Mouse (Mus musculus): ENCODE results near the gene Tmprss3. TPM values are rescaled to one million over a fixed set of nuclear protein-coding genes. Genes with fewer than 3 reads are reported as not detected.

The Tmprss3 gene
- polyA plus RNA-seq, 1 experiment = 0.04 TPM

- Histone ChIP-seq H3K4me1 (ENCODE audit: control insufficient read depth, insufficient read depth, low read length) (no peaks in the 10 kb centered on the region), H3K27me3 (ENCODE audit: control insufficient read depth, insufficient read depth, low read length) (no peaks in the 10 kb centered on the region), H3K4me3 (ENCODE audit: control insufficient read depth, low read depth, low read length) (no peak overlapping the region), H3K36me3 (ENCODE audit: control insufficient read depth, insufficient read depth, low read length) (no peaks in the 10 kb centered on the region), H3K27ac (ENCODE audit: control insufficient read depth, insufficient read depth, low read depth, low read length) (no peak overlapping the region)
- TF ChIP-seq POLR2A (IDR thresholded peaks at IDR 0.05; ENCODE audit: control insufficient read depth, low read depth, low read length) (no peak), CTCF (IDR thresholded peaks at IDR 0.05; ENCODE audit: control insufficient read depth, insufficient read depth, insufficient replicate concordance, low read depth, low read length) (no peak)
These were observed 45.0 kb downstream of the Tmprss3 start for GRCm38 (mm10) chr17:31153785-31154184.

- H3K36me3 ChIP-seq (ENCODE audit: control insufficient read depth, insufficient read depth, low read length) = no peaks in the 10 kb centered on the region
- no peaks in the 10 kb centered on the region for H3K27me3 ChIP-seq (ENCODE audit: control insufficient read depth, insufficient read depth, low read length)
- H3K4me3 ChIP-seq (ENCODE audit: control insufficient read depth, low read depth, low read length) = no peak overlapping the region
- H3K27ac ChIP-seq (ENCODE audit: control insufficient read depth, insufficient read depth, low read depth, low read length) = no peak overlapping the region
- TF ChIP-seq POLR2A (IDR thresholded peaks at IDR 0.05; ENCODE audit: control insufficient read depth, low read depth, low read length) = no peak
- TF ChIP-seq CTCF (IDR thresholded peaks at IDR 0.05; ENCODE audit: control insufficient read depth, insufficient read depth, insufficient replicate concordance, low read depth, low read length) = no peak
- H3K4me1 ChIP-seq (ENCODE audit: control insufficient read depth, insufficient read depth, low read length) = no peaks in the 10 kb centered on the region
These were observed 45.7 kb downstream of the Tmprss3 start for GRCm38 (mm10) chr17:31152966-31153499.

GRCm38 (mm10) chr17:31152512-31152911 is 46.3 kb downstream of the Tmprss3 start:
- Histone ChIP-seq H3K4me3 (ENCODE audit: control insufficient read depth, low read depth, low read length) (no peak overlapping the region), H3K27ac (ENCODE audit: control insufficient read depth, insufficient read depth, low read depth, low read length) (no peak overlapping the region), H3K27me3 (ENCODE audit: control insufficient read depth, insufficient read depth, low read length) (no peaks in the 10 kb centered on the region), H3K4me1 (ENCODE audit: control insufficient read depth, insufficient read depth, low read length) (no peaks in the 10 kb centered on the region), H3K36me3 (ENCODE audit: control insufficient read depth, insufficient read depth, low read length) (no peaks in the 10 kb centered on the region)
- TF ChIP-seq POLR2A (IDR thresholded peaks at IDR 0.05; ENCODE audit: control insufficient read depth, low read depth, low read length) (no peak), CTCF (IDR thresholded peaks at IDR 0.05; ENCODE audit: control insufficient read depth, insufficient read depth, insufficient replicate concordance, low read depth, low read length) (no peak)

DNA sequence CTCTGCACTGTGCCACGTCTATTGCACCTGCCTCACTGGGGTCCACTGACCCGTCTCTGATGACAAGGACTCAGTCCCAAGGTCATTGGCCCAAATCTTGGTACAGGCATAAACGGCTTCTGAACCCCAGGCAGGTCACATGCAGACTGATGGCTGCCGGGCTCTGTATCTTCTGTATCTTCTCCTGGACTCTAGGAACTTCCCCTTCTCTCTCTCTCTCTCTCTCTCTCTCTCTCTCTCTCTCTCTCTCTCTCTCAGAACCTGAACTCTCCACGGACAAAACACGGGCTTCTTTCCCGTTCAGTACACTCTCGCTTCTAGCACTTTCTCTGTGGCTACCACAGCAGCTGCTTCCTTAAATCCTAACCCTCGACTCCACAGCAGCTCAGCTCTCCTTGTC is 52.8 kb downstream of the Tmprss3 start:
- no peaks in the 10 kb centered on the region for H3K36me3 ChIP-seq (ENCODE audit: control insufficient read depth, insufficient read depth, low read length)
- H3K27ac ChIP-seq (ENCODE audit: control insufficient read depth, insufficient read depth, low read depth, low read length) = no peak overlapping the region
- no peak for TF ChIP-seq POLR2A (IDR thresholded peaks at IDR 0.05; ENCODE audit: control insufficient read depth, low read depth, low read length)
- TF ChIP-seq CTCF (IDR thresholded peaks at IDR 0.05; ENCODE audit: control insufficient read depth, insufficient read depth, insufficient replicate concordance, low read depth, low read length) = no peak
- peaks cover 2% of the 10 kb centered on the region; the same call in 1 of the 2 replicates for H3K4me1 ChIP-seq (ENCODE audit: control insufficient read depth, insufficient read depth, low read length)
- H3K27me3 ChIP-seq (ENCODE audit: control insufficient read depth, insufficient read depth, low read length) = no peaks in the 10 kb centered on the region
- H3K4me3 ChIP-seq (ENCODE audit: control insufficient read depth, low read depth, low read length) = no peak overlapping the region

DNA sequence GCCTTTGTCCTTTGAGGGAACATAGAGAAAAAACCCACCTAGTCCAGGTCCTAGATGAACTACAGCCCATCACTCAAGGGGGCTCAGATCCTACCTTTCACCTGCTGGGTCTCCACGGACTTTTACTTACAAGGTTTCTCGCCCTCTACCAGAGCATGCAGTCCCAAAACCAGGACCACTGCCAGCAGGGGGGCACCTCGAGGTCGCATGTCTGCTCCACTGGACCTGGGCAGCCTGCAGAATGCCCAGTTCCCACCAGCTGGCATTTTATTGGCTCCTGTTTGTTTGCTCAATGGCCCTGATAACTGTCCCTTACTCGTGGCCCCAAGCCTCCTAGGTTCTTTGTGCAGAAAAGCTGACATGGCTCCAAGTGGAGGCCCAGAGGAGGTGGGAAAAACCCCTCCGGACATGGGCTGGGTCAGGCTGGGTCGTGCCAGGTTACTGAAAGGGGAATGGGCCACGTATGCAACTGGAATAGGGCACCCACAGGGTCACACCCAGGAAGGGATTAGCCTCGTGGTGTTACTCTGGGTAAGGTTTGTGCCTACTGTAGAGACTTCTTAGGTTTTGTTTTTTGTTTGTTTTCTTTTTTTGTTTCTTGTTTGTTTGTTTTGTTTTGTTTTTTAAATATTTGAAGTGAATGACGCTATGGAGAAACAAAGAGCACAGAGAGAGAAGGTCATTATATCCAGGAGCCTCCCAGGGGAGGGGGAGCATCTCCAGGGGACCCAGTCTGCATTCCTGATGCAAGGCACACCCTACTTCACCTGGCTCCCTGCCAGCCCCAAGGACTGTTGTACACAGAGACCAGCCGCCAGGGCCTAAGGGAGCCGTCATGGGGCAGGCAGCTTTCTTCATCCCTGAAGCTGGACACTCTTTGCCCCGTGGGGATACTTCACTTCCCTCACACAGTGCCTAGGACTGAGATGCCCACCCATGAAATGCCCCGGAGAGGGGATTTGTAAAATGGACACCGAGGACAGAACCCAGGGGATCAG is 54.4 kb downstream of the Tmprss3 start, which contains the start of gene Tff2:
Gene Tff2, minus strand, starts transcription at position 243 of the 998 bp plus-strand sequence.
- TF ChIP-seq POLR2A (IDR thresholded peaks at IDR 0.05; ENCODE audit: control insufficient read depth, low read depth, low read length) = no peak
- no peak for TF ChIP-seq CTCF (IDR thresholded peaks at IDR 0.05; ENCODE audit: control insufficient read depth, insufficient read depth, insufficient replicate concordance, low read depth, low read length)

GRCm38 (mm10) chr17:31142116-31142515 is 56.7 kb downstream of the Tmprss3 start:
- Histone ChIP-seq H3K4me3 (ENCODE audit: control insufficient read depth, low read depth, low read length) (no peak overlapping the region), H3K27ac (ENCODE audit: control insufficient read depth, insufficient read depth, low read depth, low read length) (no peak overlapping the region), H3K27me3 (ENCODE audit: control insufficient read depth, insufficient read depth, low read length) (no peaks in the 10 kb centered on the region), H3K36me3 (ENCODE audit: control insufficient read depth, insufficient read depth, low read length) (no peaks in the 10 kb centered on the region), H3K4me1 (ENCODE audit: control insufficient read depth, insufficient read depth, low read length) (peaks cover 2% of the 10 kb centered on the region; the same call in 1 of the 2 replicates)
- no peak for TF ChIP-seq CTCF (IDR thresholded peaks at IDR 0.05; ENCODE audit: control insufficient read depth, insufficient read depth, insufficient replicate concordance, low read depth, low read length)

More for the DNA sequence above, 54.4 kb downstream of the Tmprss3 start, which contains the start of gene Tff2:
- Histone ChIP-seq H3K4me1 (ENCODE audit: control insufficient read depth, insufficient read depth, low read length) (peaks cover 2% of the 10 kb centered on the region; the same call in 1 of the 2 replicates), H3K27me3 (ENCODE audit: control insufficient read depth, insufficient read depth, low read length) (no peaks in the 10 kb centered on the region), H3K4me3 (ENCODE audit: control insufficient read depth, low read depth, low read length) (no peak within 1 kb of the TSS), H3K36me3 (ENCODE audit: control insufficient read depth, insufficient read depth, low read length) (no peaks in the 10 kb centered on the region), H3K27ac (ENCODE audit: control insufficient read depth, insufficient read depth, low read depth, low read length) (no peak within 1 kb of the TSS)

- Histone ChIP-seq H3K36me3 (ENCODE audit: control insufficient read depth, insufficient read depth, low read length) (no peaks in the 10 kb centered on the region), H3K4me1 (ENCODE audit: control insufficient read depth, insufficient read depth, low read length) (no peaks in the 10 kb centered on the region; the same call in 1 of the 2 replicates), H3K27ac (ENCODE audit: control insufficient read depth, insufficient read depth, low read depth, low read length) (no peak overlapping the region), H3K4me3 (ENCODE audit: control insufficient read depth, low read depth, low read length) (no peak overlapping the region), H3K27me3 (ENCODE audit: control insufficient read depth, insufficient read depth, low read length) (no peaks in the 10 kb centered on the region)
- TF ChIP-seq CTCF (IDR thresholded peaks at IDR 0.05; ENCODE audit: control insufficient read depth, insufficient read depth, insufficient replicate concordance, low read depth, low read length) (peak; percentile 71; the same call in 1 of the 2 replicates), POLR2A (IDR thresholded peaks at IDR 0.05; ENCODE audit: control insufficient read depth, low read depth, low read length) (no peak)
These were observed 60.4 kb downstream of the Tmprss3 start for GRCm38 (mm10) chr17:31138398-31138797.

Measured in testis, adult 2 months (tissue).